Mouse (Mus musculus): ENCODE measurements around the gene Ccdc155. TPM values are rescaled to one million over a fixed set of nuclear protein-coding genes. Genes with fewer than 3 reads are reported as not detected.

Ccdc155 gene
- total RNA-seq, 2 experiments from 2014 or later = 5.2 to 5.3 TPM

DNA sequence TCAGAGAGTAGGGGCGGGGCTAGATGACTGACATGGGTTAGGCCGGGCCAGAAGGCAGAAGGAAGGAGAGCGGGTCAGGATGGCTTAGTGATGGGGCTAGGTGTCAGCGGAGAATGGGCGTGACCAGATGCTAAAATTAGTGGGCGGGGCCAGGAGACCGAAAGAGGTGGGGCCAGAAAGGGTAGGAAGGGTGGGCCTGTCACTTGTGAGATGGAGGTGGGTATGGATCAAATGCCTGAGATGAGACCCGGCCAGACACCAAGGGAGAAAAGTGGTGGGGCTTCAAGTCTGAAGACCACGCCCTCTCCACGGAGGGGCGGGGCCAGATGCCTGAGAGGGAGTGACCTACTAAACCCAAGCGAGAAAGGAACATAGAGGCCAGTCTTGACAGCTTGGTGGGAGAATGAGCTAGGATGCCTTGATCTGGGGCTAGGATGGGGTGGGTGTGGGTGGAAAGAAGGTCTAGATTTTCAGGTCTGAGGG is 70.1 kb downstream of the Ccdc155 start:
- DNase-seq (ENCODE audit: low spot score in 2 of 2) = no peak
- intact Hi-C loops (cut with DNase I) = no loop called here

Small RNA genes lying within 50 kb of the gene (microRNA-seq; reads per million reads assigned to microRNA genes)
- gene Mir7055 = 1.5 to 6.0 reads per million in 2 experiments

Other genes with a start within 250 kb of the Ccdc155 start
- gene Cpt1c, start 230.0 kb downstream of the Ccdc155 start, total RNA-seq (2021) = 10 to 100 TPM; 89.3 to 95.9 TPM
- 100 to 1,000 TPM; 140 to 163 TPM for gene Prmt1, start 218.3 kb downstream of the Ccdc155 start, total RNA-seq (2021)
- 10 to 100 TPM; 31.4 to 42.7 TPM for gene Irf3, start 207.2 kb downstream of the Ccdc155 start, total RNA-seq (2021)
- gene Bcl2l12, start 206.2 kb downstream of the Ccdc155 start, total RNA-seq (2021) = 1 to 10 TPM; 2.7 TPM
- gene Scaf1, start 188.5 kb downstream of the Ccdc155 start, total RNA-seq (2021) = 100 to 1,000 TPM; 161 to 163 TPM
- gene Rras, start 186.9 kb downstream of the Ccdc155 start, total RNA-seq (2021) = 10 to 100 TPM; 12.0 to 13.8 TPM
- 10 to 100 TPM; 59.1 to 65.5 TPM for gene Prr12, start 152.0 kb downstream of the Ccdc155 start, total RNA-seq (2021)
- gene Nosip, start 142.5 kb downstream of the Ccdc155 start, total RNA-seq (2021) = 10 to 100 TPM; 48.5 to 53.0 TPM
- 1 to 10 TPM; 7.3 to 7.6 TPM for gene Prrg2, start 142.2 kb downstream of the Ccdc155 start, total RNA-seq (2021)
- 1 to 10 TPM; 5.3 to 6.0 TPM for gene Rcn3, start 112.7 kb downstream of the Ccdc155 start, total RNA-seq (2021)
- 10 to 100 TPM; 22.7 to 24.1 TPM for gene Fcgrt, start 101.0 kb downstream of the Ccdc155 start, total RNA-seq (2021)
- gene Rps11, start 80.5 kb downstream of the Ccdc155 start, total RNA-seq (2021) = 100 to 1,000 TPM; 410 to 413 TPM
- 100 to 1,000 TPM; 630 to 639 TPM for gene Rpl13a, start 76.1 kb downstream of the Ccdc155 start, total RNA-seq (2021)
- gene Gm45713, start 68.7 kb downstream of the Ccdc155 start, total RNA-seq (2021) = not detected
- gene Flt3l, start 68.5 kb downstream of the Ccdc155 start, total RNA-seq (2021) = 1 to 10 TPM; 3.3 to 5.4 TPM
- gene Pih1d1, start 50.6 kb downstream of the Ccdc155 start, total RNA-seq (2021) = 10 to 100 TPM; 45.8 to 49.3 TPM
- 10 to 100 TPM; 13.6 to 14.1 TPM for gene Aldh16a1, start 50.3 kb downstream of the Ccdc155 start, total RNA-seq (2021)
- 1,000 to 10,000 TPM; 1,365 to 1,520 TPM for gene Slc17a7, start 40.9 kb downstream of the Ccdc155 start, total RNA-seq (2021)
- under 1 TPM in 1 of 2 experiments, not detected in 1; 0.18 TPM for gene Gfy, start 25.3 kb downstream of the Ccdc155 start, total RNA-seq (2021)
- not detected for gene Pth2, start 23.9 kb downstream of the Ccdc155 start, total RNA-seq (2021)
- gene Dkkl1, start 7.3 kb upstream of the Ccdc155 start, total RNA-seq (2021) = 10 to 100 TPM; 25.1 to 29.2 TPM
- gene Tead2, start 10.9 kb upstream of the Ccdc155 start, total RNA-seq (2021) = 1 to 10 TPM; 2.8 to 5.5 TPM
- 1 to 10 TPM; 2.5 to 4.4 TPM for gene Cd37, start 34.2 kb upstream of the Ccdc155 start, total RNA-seq (2021)
- 1 to 10 TPM; 1.6 to 1.9 TPM for gene Slc6a16, start 36.2 kb upstream of the Ccdc155 start, total RNA-seq (2021)
- gene Slc6a21, start 72.6 kb upstream of the Ccdc155 start, total RNA-seq (2021) = under 1 TPM in 1 of 2 experiments, not detected in 1; 0.23 TPM
- gene Trpm4, start 128.9 kb upstream of the Ccdc155 start, total RNA-seq (2021) = 10 to 100 TPM; 13.2 to 24.9 TPM
- under 1 TPM; 0.23 to 0.94 TPM for gene Hrc, start 130.4 kb upstream of the Ccdc155 start, total RNA-seq (2021)
- 100 to 1,000 TPM; 151 to 152 TPM for gene Ppfia3, start 162.1 kb upstream of the Ccdc155 start, total RNA-seq (2021)
- 100 to 1,000 TPM; 170 to 176 TPM for gene Lin7b, start 165.7 kb upstream of the Ccdc155 start, total RNA-seq (2021)
- gene Snrnp70, start 190.8 kb upstream of the Ccdc155 start, total RNA-seq (2021) = 100 to 1,000 TPM; 341 to 386 TPM
- gene Kcna7, start 200.8 kb upstream of the Ccdc155 start, total RNA-seq (2021) = not detected
- gene Ntf5, start 208.8 kb upstream of the Ccdc155 start, total RNA-seq (2021) = under 1 TPM in 1 of 2 experiments, not detected in 1; 0.16 TPM
- not detected for gene Lhb, start 215.9 kb upstream of the Ccdc155 start, total RNA-seq (2021)
- gene Gys1, start 230.0 kb upstream of the Ccdc155 start, total RNA-seq (2021) = 10 to 100 TPM; 15.7 to 16.5 TPM
- 10 to 100 TPM; 30.4 to 33.0 TPM for gene Ruvbl2, start 233.2 kb upstream of the Ccdc155 start, total RNA-seq (2021)

All from left cerebral cortex, postnatal 25 days (tissue).